Mouse (Mus musculus) layer of hippocampus, postnatal 10 days (tissue): ENCODE data around the gene Gm3371. TPM values are rescaled to one million over a fixed set of nuclear protein-coding genes. Genes with fewer than 3 reads are reported as not detected.
"Not testable (repeated sequence)": the region's sequence is repeated elsewhere in the genome, so short reads cannot be mapped to it uniquely, and the experiment has no call there.

Source experiments
- DNase-seq, 2 experiments: peaks; one replicate each; pipeline ENCODE4 v3.0.0; 2021; ENCODE audit warnings: low spot score in 2 of 2
- long read RNA-seq: library from polyadenylated mRNA; stranded (forward); transcript quantifications from one replicate; pipeline ENCODE4 v2.0.0, GENCODE M21; 2023
- total RNA-seq, 2 experiments: library from RNA; stranded (reverse); gene quantifications; 2 replicates each; pipeline ENCODE4 v1.2.3; 2021

Gene Gm3371
- not detected for total RNA-seq
- long read RNA-seq = 0 reads

GRCm38 (mm10) chr14:44410588-44410987 lies at the start of gene Gm3371:
Gene Gm3371, minus strand, starts transcription at chr14:44410688.
- DNase-seq = not testable (repeated sequence)

DNA sequence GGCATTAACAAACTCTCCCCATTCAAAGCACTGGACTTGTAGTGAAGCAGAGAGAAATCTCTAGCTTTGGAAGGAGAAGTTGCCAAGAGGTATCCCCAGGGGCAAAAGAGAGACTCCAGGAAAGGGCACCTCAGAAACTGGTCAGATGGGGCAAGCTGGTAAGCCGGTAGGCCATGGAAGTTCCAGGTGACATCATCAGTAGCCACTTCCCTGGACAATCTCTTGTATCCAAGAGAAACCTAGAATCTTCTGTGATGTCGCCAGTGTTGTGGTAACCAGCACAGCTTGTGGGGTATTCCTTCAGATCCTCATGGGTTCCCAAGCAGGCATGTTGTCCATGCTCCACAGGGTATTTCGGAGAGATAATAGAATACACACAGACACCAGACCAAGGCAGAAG lies 22.8 kb upstream of the Gm3371 start, which contains the start of gene Gm8232:
Gm8232 (plus strand) TSS at position 301 of the 400 bp plus-strand sequence.
- DNase-seq = not testable (repeated sequence)

- not testable (repeated sequence) for DNase-seq
Measured at GRCm38 (mm10) chr14:44384233-44384632, 26.3 kb downstream of the Gm3371 start.

- DNase-seq = not testable (repeated sequence)
Measured at GRCm38 (mm10) chr14:44365057-44365456, 45.4 kb downstream of the Gm3371 start, which contains the start of gene Gm8229. Gene Gm8229, plus strand, starts transcription at chr14:44365357.

- not testable (repeated sequence) for DNase-seq
Measured at GRCm38 (mm10) chr14:44362301-44362700, 48.2 kb downstream of the Gm3371 start.

DNA sequence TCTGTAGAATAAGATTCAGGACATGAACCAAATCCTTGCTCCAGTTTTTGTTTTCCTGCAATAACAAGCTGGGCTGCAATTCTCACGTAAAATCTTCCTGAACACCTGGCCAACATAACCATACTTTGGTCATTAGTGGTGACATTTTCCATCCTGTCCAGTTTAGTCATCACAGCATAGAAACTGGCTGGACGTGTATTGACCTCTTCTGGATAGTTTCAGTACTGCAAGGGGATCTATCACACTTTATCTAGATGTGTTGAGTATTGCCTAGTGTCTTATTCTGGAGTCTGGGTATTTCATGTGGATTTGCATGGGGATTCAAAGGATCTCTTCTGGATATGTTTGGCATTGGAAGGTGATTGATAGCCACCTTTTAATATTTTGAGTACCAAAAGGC lies 49.1 kb downstream of the Gm3371 start:
- DNase-seq = not testable (repeated sequence)

Other genes with a start within 250 kb of the Gm3371 start
- not detected for gene Gm8212, start 213.0 kb downstream of the Gm3371 start, total RNA-seq
- gene 4930503E14Rik, start 197.4 kb downstream of the Gm3371 start, total RNA-seq = not detected
- not detected for gene Gm8220, start 125.1 kb downstream of the Gm3371 start, total RNA-seq
- not detected for gene Gm5930, start 72.1 kb downstream of the Gm3371 start, total RNA-seq
- gene Gm8229, start 45.3 kb downstream of the Gm3371 start, total RNA-seq = not detected
- not detected for gene Gm8232, start 22.9 kb upstream of the Gm3371 start, total RNA-seq
- not detected for gene BC061237, start 81.8 kb upstream of the Gm3371 start, total RNA-seq
- not detected for gene Gm17093, start 107.6 kb upstream of the Gm3371 start, total RNA-seq
- gene Gm8247, start 172.5 kb upstream of the Gm3371 start, total RNA-seq = not detected
- gene Gm5624, start 217.2 kb upstream of the Gm3371 start, total RNA-seq = not detected